Mouse (Mus musculus) MEL (cell line): ENCODE measurements around the gene Gm10964. TPM values are rescaled to one million over a fixed set of nuclear protein-coding genes. Genes with fewer than 3 reads are reported as not detected.

ENCODE experiments used
- DNase-seq: peaks from one replicate; pipeline ENCODE4 v3.0.0; 2011; ENCODE audit warnings: low read depth, low spot score
- H3K27ac ChIP-seq: 2 replicates; pipeline ENCODE4 v1.5.1; 2012; ENCODE audit warnings: low read depth, mild to moderate bottlenecking, control low read depth, low read length, moderate library complexity; ENCODE audit not compliant: control insufficient read depth
- H3K27me3 ChIP-seq, 2 experiments: fragments of 150-350 bp in 1 of 2; sonication (generic) in 1 of 2; 2 replicates each; pipeline ENCODE4 v1.6.1; 2012; ENCODE audit warnings: low read length in 2 of 2, mild to moderate bottlenecking in 2 of 2, improper control_type of control experiment in 1 of 2, moderate library complexity in 1 of 2; ENCODE audit not compliant: insufficient read depth in 2 of 2, control insufficient read depth in 1 of 2
- H3K36me3 ChIP-seq, 2 experiments: 2 replicates each; pipeline ENCODE4 v1.6.1; 2012 to 2014; ENCODE audit warnings: low read length in 2 of 2, improper control_type of control experiment in 1 of 2, inconsistent platforms in 1 of 2, mild to moderate bottlenecking in 1 of 2; ENCODE audit not compliant: insufficient read depth in 2 of 2, control insufficient read depth in 1 of 2
- H3K4me1 ChIP-seq, 2 experiments: fragments of 150-350 bp in 1 of 2; sonication (generic) in 1 of 2; 2 replicates each; pipeline ENCODE4 v1.6.1; 2012; ENCODE audit warnings: low read length in 2 of 2, improper control_type of control experiment in 1 of 2, mild to moderate bottlenecking in 1 of 2; ENCODE audit not compliant: insufficient read depth in 2 of 2, control insufficient read depth in 1 of 2
- H3K4me3 ChIP-seq, 2 experiments: fragments of 150-350 bp in 1 of 2; sonication (generic) in 1 of 2; 2 replicates each; pipeline ENCODE4 v1.5.1; 2012; ENCODE audit warnings: low read depth in 2 of 2, low read length in 2 of 2, mild to moderate bottlenecking in 2 of 2, moderate library complexity in 2 of 2, control low read depth in 1 of 2, improper control_type of control experiment in 1 of 2; ENCODE audit not compliant: control insufficient read depth in 1 of 2, insufficient read depth in 1 of 2
- H3K79me2 ChIP-seq: 2 replicates; pipeline ENCODE4 v1.6.1; 2012; ENCODE audit warnings: mild to moderate bottlenecking, low read length, moderate library complexity; ENCODE audit not compliant: control insufficient read depth, poor library complexity, insufficient read depth
- H3K9ac ChIP-seq: 2 replicates; pipeline ENCODE4 v1.6.1; 2012; ENCODE audit warnings: low read depth, mild to moderate bottlenecking, control low read depth, low read length, moderate library complexity; ENCODE audit not compliant: control insufficient read depth, poor library complexity, severe bottlenecking
- H3K9me3 ChIP-seq: fragments of 150-350 bp; sonication (generic); replicated peaks from 2 replicates; pipeline ENCODE4 v1.6.1; 2012; ENCODE audit warnings: mild to moderate bottlenecking, low read length, improper control_type of control experiment, moderate library complexity; ENCODE audit not compliant: insufficient read depth
- BHLHE40 ChIP-seq: IDR thresholded peaks from 2 replicates; pipeline ENCODE4 v1.6.1; 2012; ENCODE audit warnings: low read depth, mild to moderate bottlenecking, inconsistent platforms, low read length, improper control_type of control experiment, borderline replicate concordance
- CTCF ChIP-seq, 3 experiments: IDR thresholded peaks in 2 of 3; conservative IDR thresholded peaks in 1 of 3; 2 replicates each; pipeline ENCODE4 v1.5.1; 2011 to 2012; ENCODE audit warnings: low read length in 3 of 3, low read depth in 2 of 3, mild to moderate bottlenecking in 2 of 3, improper control_type of control experiment in 1 of 3, inconsistent platforms in 1 of 3, mixed read lengths in 1 of 3, moderate library complexity in 1 of 3; ENCODE audit not compliant: control insufficient read depth in 1 of 3, insufficient read depth in 1 of 3, poor library complexity in 1 of 3, severe bottlenecking in 1 of 3
- E2F4 ChIP-seq: IDR thresholded peaks from 2 replicates; pipeline ENCODE4 v1.6.1; 2011; ENCODE audit warnings: low read depth, low read length, improper control_type of control experiment, borderline replicate concordance
- ELF1 ChIP-seq: IDR thresholded peaks from 2 replicates; pipeline ENCODE4 v1.6.1; 2014; ENCODE audit warnings: low read depth, mild to moderate bottlenecking, inconsistent platforms, low read length, improper control_type of control experiment, moderate library complexity
- EP300 ChIP-seq, 2 experiments: IDR thresholded peaks; 2 replicates each; pipeline ENCODE4 v1.6.1; 2011; ENCODE audit warnings: improper control_type of control experiment in 2 of 2, low read length in 2 of 2, low read depth in 1 of 2, mild to moderate bottlenecking in 1 of 2
- ETS1 ChIP-seq: IDR thresholded peaks from 2 replicates; pipeline ENCODE4 v1.6.1; 2012; ENCODE audit warnings: low read depth, mild to moderate bottlenecking, inconsistent platforms, low read length, improper control_type of control experiment, moderate library complexity
- GABPA ChIP-seq: IDR thresholded peaks from 2 replicates; pipeline ENCODE4 v1.6.1; 2012; ENCODE audit warnings: low read depth, mild to moderate bottlenecking, inconsistent platforms, low read length, improper control_type of control experiment, moderate library complexity
- HCFC1 ChIP-seq: IDR thresholded peaks from 2 replicates; pipeline ENCODE4 v1.6.1; 2012; ENCODE audit warnings: low read depth, mild to moderate bottlenecking, inconsistent platforms, low read length, improper control_type of control experiment, moderate library complexity
- JUND ChIP-seq: IDR thresholded peaks from 2 replicates; pipeline ENCODE4 v1.6.1; 2011; ENCODE audit warnings: low read depth, mild to moderate bottlenecking, improper control_type of control experiment, low read length
- KAT2A ChIP-seq: conservative IDR thresholded peaks from 2 replicates; pipeline ENCODE4 v1.6.1; 2012; ENCODE audit warnings: low read depth, low read length, improper control_type of control experiment, inconsistent platforms
- MAFK ChIP-seq: IDR thresholded peaks from 2 replicates; pipeline ENCODE4 v1.6.1; 2011; ENCODE audit warnings: low read depth, mild to moderate bottlenecking, low read length, improper control_type of control experiment, borderline replicate concordance
- MAX ChIP-seq: IDR thresholded peaks from 2 replicates; pipeline ENCODE4 v1.6.1; 2011; ENCODE audit warnings: low read length, improper control_type of control experiment
- MEF2A ChIP-seq: IDR thresholded peaks from 2 replicates; pipeline ENCODE4 v1.6.1; 2014; ENCODE audit warnings: low read depth, mild to moderate bottlenecking, inconsistent platforms, low read length, improper control_type of control experiment; ENCODE audit not compliant: poor library complexity, insufficient replicate concordance, severe bottlenecking; ENCODE audit errors: extremely low read depth
- MXI1 ChIP-seq: IDR thresholded peaks from 2 replicates; pipeline ENCODE4 v1.6.1; 2011; ENCODE audit warnings: mild to moderate bottlenecking, low read depth, low read length, improper control_type of control experiment
- MYB ChIP-seq: IDR thresholded peaks from 2 replicates; pipeline ENCODE4 v1.6.1; 2011; ENCODE audit warnings: mild to moderate bottlenecking, low read depth, low read length, improper control_type of control experiment
- MYC ChIP-seq: IDR thresholded peaks from 2 replicates; pipeline ENCODE4 v1.6.1; 2011; ENCODE audit warnings: low read depth, mild to moderate bottlenecking, low read length, improper control_type of control experiment, moderate library complexity
- NRF1 ChIP-seq: IDR thresholded peaks from 2 replicates; pipeline ENCODE4 v1.6.1; 2014; ENCODE audit warnings: low read depth, mild to moderate bottlenecking, inconsistent platforms, low read length, improper control_type of control experiment, moderate library complexity; ENCODE audit not compliant: poor library complexity, insufficient read depth, severe bottlenecking
- POLR2A ChIP-seq, 2 experiments: IDR thresholded peaks; 2 replicates each; pipeline ENCODE4 v1.6.1; 2011 to 2012; ENCODE audit warnings: low read length in 2 of 2, mild to moderate bottlenecking in 2 of 2, control low read depth in 1 of 2, improper control_type of control experiment in 1 of 2, low read depth in 1 of 2, moderate library complexity in 1 of 2; ENCODE audit not compliant: control insufficient read depth in 1 of 2, insufficient read depth in 1 of 2, poor library complexity in 1 of 2
- RCOR1 ChIP-seq: IDR thresholded peaks from 2 replicates; pipeline ENCODE4 v1.6.1; 2012; ENCODE audit warnings: low read depth, mild to moderate bottlenecking, inconsistent platforms, low read length, improper control_type of control experiment
- SIN3A ChIP-seq: IDR thresholded peaks from 2 replicates; pipeline ENCODE4 v1.6.1; 2012; ENCODE audit warnings: low read length, improper control_type of control experiment, inconsistent platforms
- SMC3 ChIP-seq: IDR thresholded peaks from 2 replicates; pipeline ENCODE4 v1.6.1; 2011; ENCODE audit warnings: low read depth, low read length, improper control_type of control experiment
- TCF12 ChIP-seq: IDR thresholded peaks from 2 replicates; pipeline ENCODE4 v1.6.1; 2014; ENCODE audit warnings: low read depth, mild to moderate bottlenecking, inconsistent platforms, low read length, improper control_type of control experiment, moderate library complexity
- USF2 ChIP-seq, 2 experiments: IDR thresholded peaks; 2 replicates each; pipeline ENCODE4 v1.6.1; 2011 to 2012; ENCODE audit warnings: improper control_type of control experiment in 2 of 2, low read length in 2 of 2, borderline replicate concordance in 1 of 2, inconsistent platforms in 1 of 2, low read depth in 1 of 2, mild to moderate bottlenecking in 1 of 2; ENCODE audit not compliant: insufficient read depth in 1 of 2
- ZNF384 ChIP-seq: IDR thresholded peaks from 2 replicates; pipeline ENCODE4 v1.6.1; 2012; ENCODE audit warnings: low read depth, mild to moderate bottlenecking, inconsistent platforms, low read length, improper control_type of control experiment
- polyA plus RNA-seq, 2 experiments: library from polyadenylated mRNA; stranded (reverse) in 1 of 2; unstranded in 1 of 2; fragments of >175 nt in 1 of 2; fragments of >200 nt in 1 of 2; gene quantifications; 2 replicates each; pipeline versions ENCODE4 v1.2.1 to v1.2.4; 2012; ENCODE audit warnings: low replicate concordance in 2 of 2, low read depth in 1 of 2; ENCODE audit not compliant: insufficient read length in 2 of 2, insufficient read depth in 1 of 2, missing spikeins in 1 of 2
- total RNA-seq: library from RNA; depleted of rRNA; stranded (reverse); fragments of 300-350 nt; gene quantifications from 2 replicates; pipeline ENCODE4 v1.2.3, GENCODE M21; 2012

The Gm10964 gene
- total and polyA plus RNA-seq, 3 experiments: not detected

GRCm38 (mm10) chr3:103745001-103745770, 6.0 kb downstream of the Gm10964 start:
- Histone ChIP-seq H3K36me3 (peaks cover 10 to 20% of the 10 kb centered on the region in 2 experiments), H3K9ac (no peak overlapping the region), H3K4me1 (peaks cover 3 to 8% of the 10 kb centered on the region in 2 experiments; a peak in 3 of 4 replicates), H3K4me3 (no peak overlapping the region)
- TF ChIP-seq MAFK (no peak), KAT2A (no peak), ETS1 (peak; percentile 85), EP300 (IDR thresholded peaks at IDR 0.05; ENCODE audit: low read depth in 1 of 2, low read length in 2 of 2) (peak; percentile 68 to 79), MXI1 (peak; percentile 43; the same call in 1 of the 2 replicates), ELF1 (peak; percentile 10; the same call in 1 of the 2 replicates), RCOR1 (peak; percentile 24), MYC (0 out of 2 replicates have a peak, but pooled peaks have one; percentile 29), SIN3A (peak; percentile 76), CTCF (IDR thresholded peaks at IDR 0.05 in 2 of 3, conservative IDR thresholded peaks at IDR 0.05 in 1 of 3; ENCODE audit: control insufficient read depth in 1 of 3, insufficient read depth in 1 of 3, low read depth in 2 of 3, low read length in 3 of 3, poor library complexity in 1 of 3, severe bottlenecking in 1 of 3) (no peak), MYB (peak; percentile 73), MEF2A (peak; percentile 98), TCF12 (peak; percentile 42; the same call in 1 of the 2 replicates), BHLHE40 (peak; percentile 21; the same call in 1 of the 2 replicates)
- TF ChIP-seq, all 39 proteins: peak for 11
- Histone ChIP-seq H3K27ac (peak overlapping the region; percentile 24; the same call in 1 of the 2 replicates), H3K27me3 (no peaks in the 10 kb centered on the region), H3K79me2 (no peaks in the 10 kb centered on the region), H3K9me3 (no peaks in the 10 kb centered on the region)
- DNase-seq: peak; percentile 72

GRCm38 (mm10) chr3:103746711-103747110, 7.5 kb downstream of the Gm10964 start:
- TF ChIP-seq POLR2A (IDR thresholded peaks at IDR 0.05; ENCODE audit: control insufficient read depth in 1 of 2, insufficient read depth in 1 of 2, low read depth in 1 of 2, low read length in 2 of 2, poor library complexity in 1 of 2) (no peak), HCFC1 (no peak), SMC3 (no peak), NRF1 (no peak), USF2 (IDR thresholded peaks at IDR 0.05; ENCODE audit: borderline replicate concordance in 1 of 2, insufficient read depth in 1 of 2, low read depth in 1 of 2, low read length in 2 of 2) (no peak), EP300 (IDR thresholded peaks at IDR 0.05; ENCODE audit: low read depth in 1 of 2, low read length in 2 of 2) (no peak), ZNF384 (no peak), MAX (no peak), E2F4 (no peak), JUND (no peak), GABPA (no peak), BHLHE40 (no peak), SIN3A (no peak)
- peaks cover 10 to 20% of the 10 kb centered on the region in 2 experiments for H3K36me3 ChIP-seq
- no peaks in the 10 kb centered on the region for H3K9me3 ChIP-seq
- no peak for DNase-seq
- no peaks in the 10 kb centered on the region for H3K79me2 ChIP-seq
- no peak overlapping the region for H3K27ac ChIP-seq
- peaks cover 3 to 8% of the 10 kb centered on the region in 2 experiments; a peak in 3 of 4 replicates for H3K4me1 ChIP-seq
- no peak overlapping the region for H3K9ac ChIP-seq
- no peak overlapping the region for H3K4me3 ChIP-seq
- no peaks in the 10 kb centered on the region for H3K27me3 ChIP-seq
